Mouse (Mus musculus): ENCODE measurements around the gene Wdr54. TPM values are rescaled to one million over a fixed set of nuclear protein-coding genes. Genes with fewer than 3 reads are reported as not detected.
A peak's percentile ranks its signal among the peaks of the same experiment; 100 is the strongest.

Gene Wdr54
- total and polyA plus RNA-seq, 2 experiments from 2014 or later: 8.5 to 20.0 TPM

DNA sequence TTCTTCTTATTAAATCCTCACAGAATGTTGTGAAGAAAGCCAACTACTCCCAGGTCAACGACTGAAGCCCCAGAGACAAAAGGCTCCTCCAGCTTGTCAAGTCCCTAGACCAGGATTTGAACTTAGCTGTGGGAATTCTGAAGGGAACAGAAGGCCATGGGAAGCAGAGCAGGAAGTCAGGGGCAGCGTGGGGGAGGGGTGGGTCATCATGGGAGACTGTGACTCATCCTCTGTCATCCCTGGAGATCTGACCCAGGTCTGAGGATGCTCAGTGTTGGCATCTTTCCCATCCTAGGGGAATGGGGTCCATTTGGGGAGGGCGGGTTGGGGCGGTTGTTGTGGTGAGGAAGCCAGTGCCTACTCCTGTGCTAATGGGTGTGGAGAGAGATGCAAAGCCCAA lies 14.6 kb downstream of the Wdr54 start:
- H3K4me3 ChIP-seq (ENCODE audit: low read length): peak overlapping the region; percentile 35; the same call in 1 of the 2 replicates
- no peaks in the 10 kb centered on the region for H3K36me3 ChIP-seq (ENCODE audit: insufficient read depth, low read length)
- peaks cover 12% of the 10 kb centered on the region; the same call in 1 of the 2 replicates for H3K4me1 ChIP-seq (ENCODE audit: insufficient read depth, low read length)
- H3K27me3 ChIP-seq (ENCODE audit: insufficient read depth, low read length): no peaks in the 10 kb centered on the region
- peak overlapping the region; percentile 59 for H3K9ac ChIP-seq (replicated peaks; ENCODE audit: low read length)
- peak overlapping the region; percentile 60; the same call in 1 of the 2 replicates for H3K27ac ChIP-seq
- no peak for TF ChIP-seq CTCF (IDR thresholded peaks at IDR 0.05; ENCODE audit: low read depth)
- H3K9me3 ChIP-seq (ENCODE audit: low read length): no peaks in the 10 kb centered on the region
- DNase-seq (ENCODE audit: low spot score) (no peak), ATAC-seq (no peak; the same call in 1 of the 2 replicates)
- 36% methylated on average over 4 of the region's 4 CpGs for WGBS
- H3K4me2 ChIP-seq (ENCODE audit: low read depth, low read length): peak overlapping the region; percentile 65

DNA sequence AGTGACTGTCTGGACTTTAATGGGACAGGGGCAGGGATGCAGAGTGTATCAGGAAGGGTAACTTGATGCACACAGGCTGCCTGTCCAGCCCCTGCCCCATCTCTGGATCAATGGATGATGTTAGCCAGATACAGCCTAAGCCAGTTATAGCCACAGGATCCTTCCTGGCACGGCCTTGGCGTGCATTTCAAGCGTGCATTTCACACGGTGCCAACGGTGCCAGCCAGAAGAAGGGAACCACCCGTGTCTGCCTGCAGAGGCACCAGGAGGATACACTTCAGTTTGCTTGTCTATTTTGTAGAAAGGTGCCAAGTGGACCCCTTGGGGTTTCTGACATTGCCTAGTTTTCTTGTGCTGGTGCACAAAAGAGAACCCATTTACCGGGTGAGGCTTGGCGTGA lies 16.2 kb downstream of the Wdr54 start:
- Histone ChIP-seq H3K36me3 (ENCODE audit: insufficient read depth, low read length) (no peaks in the 10 kb centered on the region), H3K9me3 (ENCODE audit: low read length) (no peaks in the 10 kb centered on the region), H3K4me2 (ENCODE audit: low read depth, low read length) (no peak overlapping the region), H3K9ac (replicated peaks; ENCODE audit: low read length) (no peak overlapping the region), H3K4me1 (ENCODE audit: insufficient read depth, low read length) (peaks cover 18% of the 10 kb centered on the region; the same call in 1 of the 2 replicates), H3K4me3 (ENCODE audit: low read length) (no peak overlapping the region), H3K27ac (no peak overlapping the region), H3K27me3 (ENCODE audit: insufficient read depth, low read length) (no peaks in the 10 kb centered on the region)
- 67% methylated on average over 8 of the region's 8 CpGs for WGBS
- TF ChIP-seq CTCF (IDR thresholded peaks at IDR 0.05; ENCODE audit: low read depth): no peak
- no peak for ATAC-seq
- no peak for DNase-seq (ENCODE audit: low spot score)

DNA sequence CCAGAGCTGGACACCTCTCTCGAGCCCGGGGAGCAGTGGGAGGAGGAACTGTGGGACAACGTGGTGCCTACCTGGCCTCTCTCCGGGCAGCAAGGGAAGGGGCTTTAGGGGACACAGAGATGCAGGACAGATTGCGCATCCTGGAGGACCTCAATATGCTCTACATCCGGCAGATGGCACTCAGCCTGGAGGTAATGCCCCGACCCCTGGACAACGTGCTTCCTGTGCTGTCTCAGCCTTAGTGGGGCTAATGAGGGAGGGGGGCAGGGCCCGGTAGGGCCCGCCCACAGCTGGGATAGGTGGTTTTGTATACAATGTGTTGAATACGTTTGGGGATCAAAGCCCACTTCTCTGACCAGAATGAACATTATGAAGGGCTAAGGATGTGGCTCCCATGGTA lies 18.1 kb downstream of the Wdr54 start:
- H3K27ac ChIP-seq: peak overlapping the region; percentile 89
- no peaks in the 10 kb centered on the region for H3K36me3 ChIP-seq (ENCODE audit: insufficient read depth, low read length)
- H3K9ac ChIP-seq (replicated peaks; ENCODE audit: low read length): no peak overlapping the region
- H3K4me2 ChIP-seq (ENCODE audit: low read depth, low read length): peak overlapping the region; percentile 55
- no peaks in the 10 kb centered on the region for H3K9me3 ChIP-seq (ENCODE audit: low read length)
- H3K4me1 ChIP-seq (ENCODE audit: insufficient read depth, low read length): peaks cover 18% of the 10 kb centered on the region; the same call in 1 of the 2 replicates
- H3K4me3 ChIP-seq (ENCODE audit: low read length): peak overlapping the region; percentile 28
- peak; percentile 32; the same call in 1 of the 2 replicates for TF ChIP-seq CTCF (IDR thresholded peaks at IDR 0.05; ENCODE audit: low read depth)
- WGBS: 5% methylated on average over 11 of the region's 11 CpGs
- ATAC-seq (peak; percentile 46; the same call in 1 of the 2 replicates), DNase-seq (ENCODE audit: low spot score) (peak; percentile 46)
- H3K27me3 ChIP-seq (ENCODE audit: insufficient read depth, low read length): no peaks in the 10 kb centered on the region

DNA sequence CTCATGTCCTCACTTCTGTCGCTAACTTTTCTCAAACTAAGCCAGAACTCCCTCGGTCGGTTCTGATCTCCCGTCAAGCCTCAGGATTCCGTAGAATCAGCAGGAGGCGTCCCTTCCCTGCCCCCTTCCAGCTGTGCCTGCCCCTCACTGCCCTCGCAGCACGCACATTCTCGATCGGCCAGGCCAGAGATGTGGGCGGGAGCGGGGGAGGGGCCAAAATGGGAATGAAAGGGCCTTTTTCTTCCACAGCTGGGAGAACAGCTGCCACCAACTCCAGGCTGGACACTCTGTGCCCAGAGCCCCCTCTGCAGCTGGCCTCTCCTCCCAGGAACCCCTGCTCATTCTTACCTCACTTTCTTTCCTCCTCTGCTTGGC lies 18.6 kb downstream of the Wdr54 start:
- TF ChIP-seq CTCF (IDR thresholded peaks at IDR 0.05; ENCODE audit: low read depth): peak; percentile 3; the same call in 1 of the 2 replicates
- H3K27me3 ChIP-seq (ENCODE audit: insufficient read depth, low read length): no peaks in the 10 kb centered on the region
- H3K4me3 ChIP-seq (ENCODE audit: low read length): peak overlapping the region; percentile 28
- H3K4me2 ChIP-seq (ENCODE audit: low read depth, low read length): peak overlapping the region; percentile 55
- peak overlapping the region; percentile 46 for H3K9ac ChIP-seq (replicated peaks; ENCODE audit: low read length)
- DNase-seq (ENCODE audit: low spot score) (peak; percentile 68), ATAC-seq (peak; percentile 54)
- H3K36me3 ChIP-seq (ENCODE audit: insufficient read depth, low read length): no peaks in the 10 kb centered on the region
- 3% methylated on average over 12 of the region's 12 CpGs for WGBS
- H3K4me1 ChIP-seq (ENCODE audit: insufficient read depth, low read length): peaks cover 18% of the 10 kb centered on the region; the same call in 1 of the 2 replicates
- H3K27ac ChIP-seq: peak overlapping the region; percentile 89
- H3K9me3 ChIP-seq (ENCODE audit: low read length): no peaks in the 10 kb centered on the region

DNA sequence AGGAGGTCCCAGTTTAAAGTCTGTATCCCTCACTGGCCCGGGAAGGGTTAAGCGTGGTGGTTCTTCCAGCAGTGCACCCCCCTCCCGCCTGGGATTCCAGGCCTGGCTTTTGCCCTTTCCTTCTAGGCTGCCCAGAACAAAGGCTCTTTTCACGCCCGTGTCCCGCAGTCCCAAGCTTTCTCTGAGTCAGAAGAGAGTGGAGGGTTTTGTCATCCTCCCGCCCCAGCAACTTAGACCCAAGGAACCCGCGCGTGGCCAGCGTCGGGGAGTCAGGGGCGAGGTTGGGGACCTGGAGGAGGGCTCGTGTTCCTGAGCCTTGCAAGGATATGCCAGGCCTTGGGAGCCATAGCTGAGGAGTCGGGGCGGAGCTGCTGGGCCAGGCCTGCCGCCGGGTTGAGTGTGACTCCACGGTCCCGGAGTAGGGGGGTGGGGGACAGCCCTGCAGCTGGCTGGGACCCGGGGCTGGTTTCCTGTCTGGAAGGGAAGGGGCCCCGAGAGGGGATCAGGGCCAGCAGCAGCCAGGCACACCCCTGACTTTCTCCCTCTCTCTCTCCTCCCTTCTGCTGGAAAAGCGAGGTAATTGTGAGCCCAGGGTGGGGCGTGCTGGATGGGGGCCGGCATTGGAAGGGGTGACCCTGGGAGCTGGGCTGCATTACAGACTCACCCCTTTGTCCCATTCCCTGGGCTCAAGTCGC lies 19.2 kb downstream of the Wdr54 start:
- H3K27ac ChIP-seq: peak overlapping the region; percentile 89
- 2% methylated on average over 25 of the region's 26 CpGs for WGBS
- H3K9me3 ChIP-seq (ENCODE audit: low read length): no peaks in the 10 kb centered on the region
- H3K36me3 ChIP-seq (ENCODE audit: insufficient read depth, low read length): no peaks in the 10 kb centered on the region
- TF ChIP-seq CTCF (IDR thresholded peaks at IDR 0.05; ENCODE audit: low read depth): no peak
- H3K27me3 ChIP-seq (ENCODE audit: insufficient read depth, low read length): no peaks in the 10 kb centered on the region
- peak overlapping the region; percentile 28 for H3K4me3 ChIP-seq (ENCODE audit: low read length)
- peaks cover 12% of the 10 kb centered on the region; the same call in 1 of the 2 replicates for H3K4me1 ChIP-seq (ENCODE audit: insufficient read depth, low read length)
- H3K4me2 ChIP-seq (ENCODE audit: low read depth, low read length): peak overlapping the region; percentile 55
- peak; percentile 71 for DNase-seq (ENCODE audit: low spot score)
- H3K9ac ChIP-seq (replicated peaks; ENCODE audit: low read length): peak overlapping the region; percentile 46
- ATAC-seq: peak; percentile 76

DNA sequence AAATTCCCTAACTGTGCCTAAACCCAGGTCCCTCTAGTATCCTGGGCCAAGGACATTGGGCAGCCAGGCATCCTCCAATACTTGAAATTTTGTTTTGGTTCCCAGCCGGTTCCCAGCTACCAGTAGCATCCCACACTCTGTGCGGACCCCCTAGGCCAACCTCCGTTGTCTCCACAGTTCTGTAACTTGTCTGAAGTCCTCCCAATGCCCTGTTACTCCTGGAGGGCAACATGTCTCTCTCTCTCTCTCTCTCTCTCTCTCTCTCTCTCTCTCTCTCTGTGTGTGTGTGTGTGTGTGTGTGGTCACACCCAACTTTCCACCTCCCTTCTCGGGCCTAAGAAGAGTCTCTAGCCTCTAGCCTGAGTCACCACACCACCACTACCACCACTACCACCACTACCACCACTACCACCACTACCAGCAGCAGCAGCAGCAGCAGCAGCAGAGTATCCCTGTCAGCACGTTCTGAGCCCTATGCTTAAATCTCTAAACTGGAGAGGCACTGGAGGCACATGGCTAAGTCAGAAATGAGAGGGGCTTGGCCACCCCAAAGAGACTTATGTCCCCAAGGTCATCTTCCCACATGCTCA lies 19.8 kb downstream of the Wdr54 start:
- Histone ChIP-seq H3K9ac (replicated peaks; ENCODE audit: low read length) (peak overlapping the region; percentile 46), H3K27ac (peak overlapping the region; percentile 89), H3K27me3 (ENCODE audit: insufficient read depth, low read length) (no peaks in the 10 kb centered on the region), H3K36me3 (ENCODE audit: insufficient read depth, low read length) (no peaks in the 10 kb centered on the region), H3K4me2 (ENCODE audit: low read depth, low read length) (peak overlapping the region; percentile 55), H3K9me3 (ENCODE audit: low read length) (no peaks in the 10 kb centered on the region), H3K4me1 (ENCODE audit: insufficient read depth, low read length) (0 out of 2 replicates have a peak, but pooled peaks cover 8% of the 10 kb centered on the region), H3K4me3 (ENCODE audit: low read length) (peak overlapping the region; percentile 28)
- ATAC-seq: peak; percentile 3; the same call in 1 of the 2 replicates
- TF ChIP-seq CTCF (IDR thresholded peaks at IDR 0.05; ENCODE audit: low read depth): no peak
- no peak for DNase-seq (ENCODE audit: low spot score)
- WGBS: 19% methylated on average over 5 of the region's 5 CpGs

Measured in hindbrain, postnatal 0 days (tissue).